Mouse (Mus musculus) cerebellum, adult 2 months (tissue): ENCODE data around the gene Mrpl36. TPM values are rescaled to one million over a fixed set of nuclear protein-coding genes. Genes with fewer than 3 reads are reported as not detected.
A peak's percentile ranks its signal among the peaks of the same experiment; 100 is the strongest.

Experiments
- DNase-seq, 2 experiments: peaks; one replicate each; pipeline ENCODE4 v3.0.0; 2021
- H3K27ac ChIP-seq: fragments of 200-500 bp; 2 replicates; pipeline ENCODE4 v1.5.1; 2012; ENCODE audit warnings: low read length, control low read depth, inconsistent platforms; ENCODE audit not compliant: insufficient read depth
- H3K27me3 ChIP-seq: fragments of 200-500 bp; 2 replicates; pipeline ENCODE4 v1.6.1; 2012; ENCODE audit warnings: inconsistent platforms, mild to moderate bottlenecking, low read length, moderate library complexity; ENCODE audit not compliant: control insufficient read depth, insufficient read depth
- H3K4me1 ChIP-seq: fragments of 200-500 bp; 2 replicates; pipeline ENCODE4 v1.6.1; 2011; ENCODE audit warnings: low read length; ENCODE audit not compliant: control insufficient read depth, insufficient read depth
- H3K4me3 ChIP-seq: fragments of 200-500 bp; replicated peaks from 2 replicates; pipeline ENCODE3; 2011; ENCODE audit warnings: mild to moderate bottlenecking, low read depth, low read length, control low read depth; ENCODE audit not compliant: insufficient read depth
- CTCF ChIP-seq: fragments of 200-500 bp; IDR thresholded peaks from 2 replicates; pipeline ENCODE4 v1.5.1; 2011; ENCODE audit warnings: low read depth, mild to moderate bottlenecking, control low read depth, low read length, moderate library complexity, borderline replicate concordance; ENCODE audit not compliant: insufficient read depth
- POLR2A ChIP-seq: fragments of 200-500 bp; IDR thresholded peaks from 2 replicates; pipeline ENCODE4 v1.6.1; 2011; ENCODE audit warnings: low read length, control low read depth, borderline replicate concordance; ENCODE audit not compliant: insufficient read depth
- WGBS: fragments of 180-500 bp; shearing (Covaris S2); methylation state at CpG from one replicate; pipeline ENCODE4 v1.1.7; 2018; 5-methylcytosine and 5-hydroxymethylcytosine counted together
- polyA plus RNA-seq: library from polyadenylated mRNA; depleted of rRNA; stranded (reverse); fragments of >200 nt; gene quantifications from 2 replicates; pipeline ENCODE4 v1.2.3, GENCODE M21; 2012

Gene Mrpl36
- polyA plus RNA-seq, 1 experiment, result 74.3 TPM

GRCm38 (mm10) chr13:73331736-73332135 lies 3.4 kb downstream of the Mrpl36 start:
- 43% methylated on average over 3 of the region's 3 CpGs for WGBS
- TF ChIP-seq CTCF (no peak), POLR2A (no peak)
- no peaks in the 10 kb centered on the region for H3K27me3 ChIP-seq
- no peak for DNase-seq
- peak overlapping the region; percentile 88 for H3K4me3 ChIP-seq
- H3K27ac ChIP-seq, result no peak overlapping the region
- H3K4me1 ChIP-seq, result no peaks in the 10 kb centered on the region; the same call in 1 of the 2 replicates

- no peak for DNase-seq
- 16% methylated on average over 7 of the region's 7 CpGs for WGBS
These were observed 8.4 kb downstream of the Mrpl36 start for GRCm38 (mm10) chr13:73336753-73337152.

GRCm38 (mm10) chr13:73345102-73345890 lies 17.0 kb downstream of the Mrpl36 start:
- no peak for DNase-seq
- WGBS, result 77% methylated on average over 9 of the region's 9 CpGs
- Histone ChIP-seq H3K4me1 (no peaks in the 10 kb centered on the region), H3K27me3 (no peaks in the 10 kb centered on the region), H3K4me3 (no peak overlapping the region), H3K27ac (no peak overlapping the region)
- TF ChIP-seq CTCF, result no peak
- no peak for TF ChIP-seq POLR2A

More at GRCm38 (mm10) chr13:73336753-73337152, 8.4 kb downstream of the Mrpl36 start:
- Histone ChIP-seq H3K4me1 (no peaks in the 10 kb centered on the region), H3K27me3 (no peaks in the 10 kb centered on the region), H3K27ac (no peak overlapping the region), H3K4me3 (no peak overlapping the region)
- no peak for TF ChIP-seq CTCF
- no peak for TF ChIP-seq POLR2A

GRCm38 (mm10) chr13:73346131-73346530 lies 17.8 kb downstream of the Mrpl36 start:
- TF ChIP-seq POLR2A, result no peak
- no peak for TF ChIP-seq CTCF
- no peak overlapping the region for H3K4me3 ChIP-seq
- no peak for DNase-seq
- H3K27ac ChIP-seq, result no peak overlapping the region
- H3K27me3 ChIP-seq, result no peaks in the 10 kb centered on the region
- WGBS, result 48% methylated on average over 2 of the region's 2 CpGs
- no peaks in the 10 kb centered on the region for H3K4me1 ChIP-seq

DNA sequence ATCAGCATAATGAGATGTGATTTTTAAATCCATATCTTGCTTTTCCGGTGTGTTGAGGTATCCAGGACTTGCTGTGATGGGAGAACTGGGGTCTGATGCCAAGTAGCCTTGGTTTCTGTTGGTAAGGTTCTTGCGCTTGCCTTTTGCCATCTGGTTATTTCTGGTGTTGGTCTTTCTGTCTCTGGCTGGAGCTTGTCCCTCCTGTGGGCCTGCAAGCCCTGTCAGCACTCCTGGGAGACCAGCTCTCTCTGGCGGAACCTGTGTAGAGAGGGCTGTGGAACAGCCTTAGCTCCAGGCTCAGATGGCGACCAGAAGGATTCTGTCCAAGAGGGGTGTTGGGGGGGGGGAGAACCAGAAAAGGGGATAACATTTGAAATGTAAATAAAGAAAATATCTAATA lies 18.4 kb downstream of the Mrpl36 start:
- no peaks in the 10 kb centered on the region for H3K4me1 ChIP-seq
- WGBS, result 57% methylated on average over 4 of the region's 4 CpGs
- H3K4me3 ChIP-seq, result no peak overlapping the region
- DNase-seq, result no peak
- TF ChIP-seq POLR2A (no peak), CTCF (no peak)
- no peak overlapping the region for H3K27ac ChIP-seq
- H3K27me3 ChIP-seq, result no peaks in the 10 kb centered on the region

GRCm38 (mm10) chr13:73347171-73347570 lies 18.9 kb downstream of the Mrpl36 start:
- H3K4me3 ChIP-seq, result no peak overlapping the region
- H3K27ac ChIP-seq, result no peak overlapping the region
- no peaks in the 10 kb centered on the region for H3K4me1 ChIP-seq
- TF ChIP-seq POLR2A, result no peak
- no peak for TF ChIP-seq CTCF
- no peaks in the 10 kb centered on the region for H3K27me3 ChIP-seq
- 86% methylated on average over 3 of the region's 3 CpGs for WGBS
- no peak for DNase-seq

GRCm38 (mm10) chr13:73347922-73348650 lies 19.8 kb downstream of the Mrpl36 start:
- TF ChIP-seq CTCF (no peak), POLR2A (no peak)
- Histone ChIP-seq H3K4me3 (no peak overlapping the region), H3K27ac (no peak overlapping the region), H3K27me3 (no peaks in the 10 kb centered on the region), H3K4me1 (no peaks in the 10 kb centered on the region)
- WGBS, result 76% methylated on average over 7 of the region's 7 CpGs
- no peak for DNase-seq
